Mouse (Mus musculus) lung, adult 18-20 months (tissue): Measurements from ENCODE around the gene L2hgdh.

Experiments
- DNase-seq, 2 experiments: peaks; one replicate each; pipeline ENCODE4 v3.0.0; 2022; ENCODE audit warnings: mixed read lengths in 2 of 2

The L2hgdh gene

GRCm38 (mm10) chr12:69729246-69729645 is 4.6 kb upstream of the L2hgdh start:
- DNase-seq, result no peak

- no peak for DNase-seq
Observed at GRCm38 (mm10) chr12:69724018-69724710, 509 bp downstream of the L2hgdh start.

GRCm38 (mm10) chr12:69723376-69723775 is 1.3 kb downstream of the L2hgdh start:
- DNase-seq, result no peak

GRCm38 (mm10) chr12:69722857-69723256 is 1.8 kb downstream of the L2hgdh start:
- no peak for DNase-seq

- DNase-seq, result no peak
Observed at GRCm38 (mm10) chr12:69713628-69714027, 11.0 kb downstream of the L2hgdh start.

GRCm38 (mm10) chr12:69704799-69705458 is 19.7 kb downstream of the L2hgdh start:
- DNase-seq, result no peak

GRCm38 (mm10) chr12:69698352-69698751 is 26.3 kb downstream of the L2hgdh start:
- DNase-seq, result no peak

- peak; percentile 32 to 69 for DNase-seq
Observed at GRCm38 (mm10) chr12:69696746-69697145, 27.9 kb downstream of the L2hgdh start.

GRCm38 (mm10) chr12:69693471-69693870 is 31.2 kb downstream of the L2hgdh start:
- DNase-seq, result no peak

GRCm38 (mm10) chr12:69690714-69691113 is 34.0 kb downstream of the L2hgdh start:
- DNase-seq, result no peak

GRCm38 (mm10) chr12:69689094-69689493 is 35.6 kb downstream of the L2hgdh start:
- no peak for DNase-seq

- peak in 1 of 2 experiments; percentile 32 for DNase-seq
Observed at GRCm38 (mm10) chr12:69688368-69688767, 36.3 kb downstream of the L2hgdh start.

GRCm38 (mm10) chr12:69683537-69683936 is 41.1 kb downstream of the L2hgdh start:
- peak; percentile 91 to 94 for DNase-seq

GRCm38 (mm10) chr12:69682788-69683419 is 41.8 kb downstream of the L2hgdh start:
- peak; percentile 10 to 39 for DNase-seq

- peak; percentile 83 to 87 for DNase-seq
Observed at GRCm38 (mm10) chr12:69682065-69682787, 42.4 kb downstream of the L2hgdh start.

GRCm38 (mm10) chr12:69681566-69682061 is 43.1 kb downstream of the L2hgdh start, which contains the start of gene Sos2:
Gene Sos2 (minus strand): TSS chr12:69681852.
- peak; percentile 61 to 67 for DNase-seq

GRCm38 (mm10) chr12:69680635-69681565 is 43.8 kb downstream of the L2hgdh start:
- DNase-seq, result peak; percentile 45 to 54

- DNase-seq, result no peak
Observed at GRCm38 (mm10) chr12:69676157-69676556, 48.5 kb downstream of the L2hgdh start.

- no peak for DNase-seq
Observed at GRCm38 (mm10) chr12:69674576-69675537, 49.8 kb downstream of the L2hgdh start.

- no peak for DNase-seq
Observed at GRCm38 (mm10) chr12:69674176-69674575, 50.5 kb downstream of the L2hgdh start.
